Mouse (Mus musculus) midbrain, embryonic 14.5 days (tissue): ENCODE measurements around the gene Rnf126. TPM values are rescaled to one million over a fixed set of nuclear protein-coding genes. Genes with fewer than 3 reads are reported as not detected.

Experiments
- ATAC-seq: fragments of 200-750 bp; cut with Nextera tagmentation; 2 replicates; pipeline ENCODE4 v1.8.0; 2017; ENCODE audit warnings: moderate number of reproducible peaks, moderate library complexity; ENCODE audit not compliant: low FRiP score, low TSS enrichment
- DNase-seq: peaks from one replicate; pipeline ENCODE4 v3.0.0-alpha.2; 2015
- H3K27ac ChIP-seq: fragments of 300-500 bp; sonication (generic); replicated peaks from 2 replicates; pipeline ENCODE4 v1.5.1; 2014; ENCODE audit warnings: mild to moderate bottlenecking, low read depth, low read length, moderate library complexity
- H3K27me3 ChIP-seq: fragments of 300-500 bp; sonication (generic); 2 replicates; pipeline ENCODE4 v1.6.1; 2014; ENCODE audit warnings: low read length, control low read depth, mixed read lengths; ENCODE audit not compliant: control insufficient read depth, insufficient read depth
- H3K36me3 ChIP-seq: fragments of 300-500 bp; sonication (generic); 2 replicates; pipeline ENCODE4 v1.6.1; 2014; ENCODE audit warnings: low read length, control low read depth; ENCODE audit not compliant: control insufficient read depth, insufficient read depth
- H3K4me1 ChIP-seq: fragments of 300-500 bp; sonication (generic); 2 replicates; pipeline ENCODE4 v1.6.1; 2014; ENCODE audit warnings: mild to moderate bottlenecking, antibody characterized with exemption, low read length, control low read depth; ENCODE audit not compliant: control insufficient read depth, insufficient read depth
- H3K4me2 ChIP-seq: fragments of 300-500 bp; sonication (generic); 2 replicates; pipeline ENCODE4 v1.6.1; 2014; ENCODE audit warnings: mild to moderate bottlenecking, low read length, moderate library complexity
- H3K4me3 ChIP-seq: fragments of 300-500 bp; sonication (generic); replicated peaks from 2 replicates; pipeline ENCODE4 v1.5.1; 2014; ENCODE audit warnings: low read depth, low read length
- H3K9ac ChIP-seq: fragments of 300-500 bp; sonication (generic); replicated peaks from 2 replicates; pipeline ENCODE4 v1.6.1; 2014; ENCODE audit warnings: mild to moderate bottlenecking, low read length, moderate library complexity
- H3K9me3 ChIP-seq: fragments of 300-500 bp; sonication (generic); 2 replicates; pipeline ENCODE4 v1.6.1; 2016; ENCODE audit warnings: low read length, control low read depth, mixed read lengths; ENCODE audit not compliant: control insufficient read depth
- WGBS: fragments of 180-500 bp; shearing (Covaris S2); extraction: QIAGEN DNeasy Blood & Tissue Kit; methylation state at CpG from one replicate; pipeline ENCODE4 v1.1.7; 2014; 5-methylcytosine and 5-hydroxymethylcytosine counted together
- polyA plus RNA-seq: library from polyadenylated mRNA; unstranded; fragments of >200 nt; fragmentation: Nextera tagmentation; extraction: Ambion mirVana; gene quantifications from 2 replicates; pipeline ENCODE4 v1.2.1, GENCODE M21; 2014

Gene Rnf126
- polyA plus RNA-seq, 1 experiment from 2014 or later, result 94.6 TPM

DNA sequence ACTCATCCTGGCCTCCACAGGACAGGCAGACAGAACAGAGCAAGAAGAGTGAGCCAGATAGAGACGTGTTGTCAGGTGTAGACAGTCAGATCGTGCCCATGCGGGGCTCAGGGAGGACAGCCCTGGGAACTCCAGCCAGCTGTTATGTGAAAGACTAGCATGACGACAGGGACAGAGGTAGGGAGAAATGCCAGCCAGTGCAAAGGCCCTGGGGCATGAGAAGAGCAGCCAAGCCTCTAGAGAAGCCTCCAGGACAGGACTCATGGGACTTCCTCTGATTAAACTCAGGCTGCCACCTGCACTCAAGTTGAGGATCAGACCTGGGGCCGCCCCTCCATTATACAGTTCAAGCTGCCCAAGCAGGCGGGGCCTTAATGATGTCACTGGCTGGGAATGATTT is 18.3 kb downstream of the Rnf126 start:
- H3K27me3 ChIP-seq, result no peaks in the 10 kb centered on the region

DNA sequence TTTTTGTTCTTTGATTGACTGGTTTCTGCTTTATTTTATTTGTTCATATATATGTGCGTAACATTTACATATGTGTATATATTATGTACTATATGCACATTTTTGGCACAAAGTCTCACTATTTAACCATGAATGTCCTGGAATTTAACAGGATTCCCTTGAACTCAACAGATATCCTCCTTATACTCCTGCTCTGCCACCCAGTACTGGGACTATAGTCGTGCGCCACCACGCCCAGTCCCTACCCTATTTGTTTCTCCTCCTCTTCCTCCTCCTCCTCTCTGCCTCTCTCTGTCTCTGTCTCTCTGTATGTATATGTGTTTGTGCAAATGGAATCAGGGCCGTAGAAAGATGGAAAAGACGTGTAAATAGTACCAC is 20.0 kb downstream of the Rnf126 start:
- peaks cover 10% of the 10 kb centered on the region; the same call in 1 of the 2 replicates for H3K4me1 ChIP-seq
- H3K4me2 ChIP-seq, result peak overlapping the region; percentile 59
- ATAC-seq, result peak; percentile 43
- H3K9ac ChIP-seq, result no peak overlapping the region
- peak overlapping the region; percentile 65; the same call in 1 of the 2 replicates for H3K4me3 ChIP-seq
- no peak overlapping the region for H3K27ac ChIP-seq
- WGBS, result 23% methylated on average over 6 of the region's 6 CpGs
- no peaks in the 10 kb centered on the region for H3K9me3 ChIP-seq
- H3K36me3 ChIP-seq, result peaks cover 23% of the 10 kb centered on the region
- DNase-seq, result no peak
- H3K27me3 ChIP-seq, result no peaks in the 10 kb centered on the region

More for the DNA sequence above, 18.3 kb downstream of the Rnf126 start:
- H3K4me3 ChIP-seq, result no peak overlapping the region
- ATAC-seq, result no peak
- peaks cover 10% of the 10 kb centered on the region; the same call in 1 of the 2 replicates for H3K4me1 ChIP-seq
- H3K9me3 ChIP-seq, result no peaks in the 10 kb centered on the region
- no peak overlapping the region for H3K4me2 ChIP-seq
- no peak overlapping the region for H3K27ac ChIP-seq
- H3K36me3 ChIP-seq, result peaks cover 8% of the 10 kb centered on the region; the same call in 1 of the 2 replicates
- H3K9ac ChIP-seq, result no peak overlapping the region
- WGBS, result 74% methylated on average over 6 of the region's 6 CpGs
- DNase-seq, result no peak

DNA sequence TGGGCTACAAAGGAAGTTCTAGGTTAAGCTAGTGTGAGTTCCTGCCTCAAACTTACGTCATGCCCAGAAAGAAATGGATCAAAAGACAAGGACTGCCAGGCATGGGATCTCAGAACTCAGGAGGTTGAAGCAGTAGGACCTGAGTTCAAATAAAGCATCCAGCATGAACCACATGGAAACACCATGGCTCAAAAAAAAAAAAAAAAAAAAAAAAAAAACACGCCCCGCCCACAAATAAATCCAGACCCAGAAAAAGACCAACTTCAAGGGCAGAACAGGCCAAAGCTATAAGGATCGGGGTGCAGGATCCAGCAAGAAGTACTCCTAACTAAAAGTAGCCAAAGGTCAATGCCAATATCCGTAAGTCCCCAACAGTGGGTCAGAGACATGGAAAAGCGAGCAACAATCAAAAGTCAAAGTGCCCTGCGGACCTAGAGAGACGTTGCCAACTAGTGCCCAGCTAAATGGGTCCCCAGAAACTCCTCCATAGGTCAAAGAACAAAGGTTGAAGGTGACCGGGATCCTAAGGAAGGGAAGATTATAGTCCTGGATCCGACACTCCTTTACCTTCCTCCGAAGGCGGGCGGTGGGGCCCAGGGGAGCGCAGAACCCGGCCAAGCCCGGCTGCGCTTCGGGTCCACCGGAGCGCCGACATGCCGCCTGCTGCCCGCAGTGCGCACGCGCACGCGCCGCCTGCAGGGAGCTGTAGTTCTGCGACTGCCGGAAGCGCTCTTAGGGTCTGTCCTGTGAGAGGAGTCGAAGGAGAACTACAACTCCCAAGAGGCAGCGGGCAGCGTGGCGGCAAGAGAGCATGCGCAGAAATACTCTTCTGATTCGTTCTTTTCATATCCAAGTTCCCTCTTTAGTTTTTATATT is 20.6 kb downstream of the Rnf126 start, which contains the start of gene Polrmt:
TSS of gene Polrmt (minus strand) at position 684 of the 876 bp plus-strand sequence.
- Histone ChIP-seq H3K36me3 (peaks cover 29% of the 10 kb centered on the region), H3K4me2 (peak within 1 kb of the TSS; percentile 59), H3K27ac (no peak within 1 kb of the TSS; the same call in 1 of the 2 replicates), H3K27me3 (no peaks in the 10 kb centered on the region), H3K9me3 (no peaks in the 10 kb centered on the region), H3K4me1 (peaks cover 10% of the 10 kb centered on the region; the same call in 1 of the 2 replicates), H3K9ac (peak within 1 kb of the TSS; percentile 56), H3K4me3 (peak within 1 kb of the TSS; percentile 65)
- ATAC-seq (peak; percentile 95), DNase-seq (peak; percentile 99)
- WGBS, result 2% methylated on average over 38 of the region's 38 CpGs

DNA sequence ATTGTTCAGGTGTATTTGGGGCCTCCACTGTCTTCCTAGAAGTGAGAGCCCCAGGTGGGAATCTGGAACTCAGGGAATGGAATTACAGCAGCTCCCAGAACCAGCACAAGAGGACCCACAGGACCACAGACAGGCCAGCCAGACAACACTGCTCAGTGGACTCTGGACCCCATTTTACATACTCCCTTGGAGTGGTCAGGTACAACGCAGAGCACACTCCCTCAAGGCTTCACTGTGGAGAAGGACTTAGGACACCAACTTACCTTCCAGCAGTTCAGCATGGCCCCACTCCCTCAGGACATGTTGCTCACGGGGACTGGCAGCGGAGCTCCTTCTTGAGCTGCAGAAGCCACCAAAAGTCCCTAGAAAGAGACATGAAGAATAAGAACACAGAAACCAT is 21.3 kb downstream of the Rnf126 start:
- H3K27ac ChIP-seq, result no peak overlapping the region
- peaks cover 10% of the 10 kb centered on the region; the same call in 1 of the 2 replicates for H3K4me1 ChIP-seq
- ATAC-seq (no peak), DNase-seq (no peak)
- H3K4me2 ChIP-seq, result peak overlapping the region; percentile 59
- H3K27me3 ChIP-seq, result no peaks in the 10 kb centered on the region
- H3K4me3 ChIP-seq, result 0 out of 2 replicates have a peak overlapping the region, but pooled peaks have one; percentile 65
- 93% methylated on average over 3 of the region's 3 CpGs for WGBS
- no peak overlapping the region for H3K9ac ChIP-seq
- H3K9me3 ChIP-seq, result 0 out of 2 replicates have a peak, but pooled peaks cover under 1% of the 10 kb centered on the region
- H3K36me3 ChIP-seq, result peaks cover 36% of the 10 kb centered on the region

- ATAC-seq (no peak), DNase-seq (no peak)
- Histone ChIP-seq H3K9me3 (peaks cover 16% of the 10 kb centered on the region; the same call in 1 of the 2 replicates), H3K9ac (no peak overlapping the region), H3K4me2 (no peak overlapping the region), H3K4me3 (no peak overlapping the region), H3K4me1 (peaks cover 10% of the 10 kb centered on the region; the same call in 1 of the 2 replicates), H3K27me3 (no peaks in the 10 kb centered on the region), H3K36me3 (peaks cover 52% of the 10 kb centered on the region), H3K27ac (no peak overlapping the region)
- WGBS, result 96% methylated on average over 15 of the region's 15 CpGs
Measured at GRCm38 (mm10) chr10:79743650-79744365, 22.9 kb downstream of the Rnf126 start.

GRCm38 (mm10) chr10:79743161-79743560 is 23.6 kb downstream of the Rnf126 start:
- WGBS, result 92% methylated on average over 11 of the region's 11 CpGs
- Histone ChIP-seq H3K4me2 (no peak overlapping the region), H3K4me3 (no peak overlapping the region), H3K9me3 (peaks cover 23% of the 10 kb centered on the region), H3K36me3 (peaks cover 59% of the 10 kb centered on the region), H3K4me1 (peaks cover 10% of the 10 kb centered on the region; the same call in 1 of the 2 replicates), H3K27ac (no peak overlapping the region), H3K9ac (no peak overlapping the region), H3K27me3 (no peaks in the 10 kb centered on the region)
- ATAC-seq (no peak), DNase-seq (no peak)

GRCm38 (mm10) chr10:79740863-79741262 is 25.9 kb downstream of the Rnf126 start:
- Histone ChIP-seq H3K36me3 (peaks cover 82% of the 10 kb centered on the region), H3K4me1 (peaks cover 5% of the 10 kb centered on the region; the same call in 1 of the 2 replicates), H3K9ac (no peak overlapping the region), H3K9me3 (peaks cover 27% of the 10 kb centered on the region), H3K4me3 (no peak overlapping the region), H3K27ac (no peak overlapping the region), H3K4me2 (no peak overlapping the region), H3K27me3 (no peaks in the 10 kb centered on the region)
- ATAC-seq (no peak), DNase-seq (no peak)
- WGBS, result 40% methylated on average over 11 of the region's 11 CpGs

DNA sequence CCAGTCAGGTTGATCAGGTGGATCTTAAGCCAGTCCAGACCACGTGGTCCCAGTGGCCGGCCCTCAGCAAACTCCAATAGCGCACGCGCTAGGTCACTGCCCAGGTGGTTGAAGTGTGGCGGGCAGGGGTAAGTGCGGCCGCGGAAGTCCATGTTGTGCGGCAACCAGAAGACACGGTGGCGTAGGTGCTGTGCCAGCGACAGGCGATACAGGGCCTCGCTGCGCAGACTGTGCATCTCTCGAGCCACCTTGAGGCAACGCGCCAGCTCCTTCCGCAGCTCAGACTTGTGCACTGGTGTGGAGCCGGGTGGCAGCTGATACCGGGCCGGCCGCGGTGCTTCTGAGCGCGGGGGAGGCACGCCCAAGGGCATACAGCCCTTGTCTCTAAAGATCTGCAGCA is 27.5 kb downstream of the Rnf126 start:
- Histone ChIP-seq H3K4me3 (no peak overlapping the region), H3K27me3 (no peaks in the 10 kb centered on the region), H3K4me2 (no peak overlapping the region), H3K9me3 (peaks cover 29% of the 10 kb centered on the region), H3K27ac (no peak overlapping the region), H3K4me1 (no peaks in the 10 kb centered on the region), H3K36me3 (peaks cover 94% of the 10 kb centered on the region), H3K9ac (no peak overlapping the region)
- ATAC-seq (no peak), DNase-seq (no peak)
- 97% methylated on average over 28 of the region's 28 CpGs for WGBS
